Mouse (Mus musculus) left cerebral cortex, postnatal 10 days (tissue): ENCODE results near the gene Upk1a. TPM values are rescaled to one million over a fixed set of nuclear protein-coding genes. Genes with fewer than 3 reads are reported as not detected.

ENCODE experiments used
- DNase-seq, 2 experiments: peaks; one replicate each; pipeline ENCODE4 v3.0.0; 2021 to 2022; ENCODE audit warnings: low spot score in 2 of 2, mixed read lengths in 1 of 2; ENCODE audit errors: extremely low spot score in 1 of 2
- intact Hi-C: fragments of 180-260 bp; cut with DNase I; formaldehyde crosslinking; loops from one replicate; pipeline ENCODE4 v1.15.1; 2025
- total RNA-seq, 2 experiments: library from RNA; stranded (reverse); gene quantifications; 2 replicates each; pipeline ENCODE4 v1.2.3; 2021

Gene Upk1a
- total RNA-seq, 2 experiments from 2014 or later = 0.32 TPM; not detected in 1

DNA sequence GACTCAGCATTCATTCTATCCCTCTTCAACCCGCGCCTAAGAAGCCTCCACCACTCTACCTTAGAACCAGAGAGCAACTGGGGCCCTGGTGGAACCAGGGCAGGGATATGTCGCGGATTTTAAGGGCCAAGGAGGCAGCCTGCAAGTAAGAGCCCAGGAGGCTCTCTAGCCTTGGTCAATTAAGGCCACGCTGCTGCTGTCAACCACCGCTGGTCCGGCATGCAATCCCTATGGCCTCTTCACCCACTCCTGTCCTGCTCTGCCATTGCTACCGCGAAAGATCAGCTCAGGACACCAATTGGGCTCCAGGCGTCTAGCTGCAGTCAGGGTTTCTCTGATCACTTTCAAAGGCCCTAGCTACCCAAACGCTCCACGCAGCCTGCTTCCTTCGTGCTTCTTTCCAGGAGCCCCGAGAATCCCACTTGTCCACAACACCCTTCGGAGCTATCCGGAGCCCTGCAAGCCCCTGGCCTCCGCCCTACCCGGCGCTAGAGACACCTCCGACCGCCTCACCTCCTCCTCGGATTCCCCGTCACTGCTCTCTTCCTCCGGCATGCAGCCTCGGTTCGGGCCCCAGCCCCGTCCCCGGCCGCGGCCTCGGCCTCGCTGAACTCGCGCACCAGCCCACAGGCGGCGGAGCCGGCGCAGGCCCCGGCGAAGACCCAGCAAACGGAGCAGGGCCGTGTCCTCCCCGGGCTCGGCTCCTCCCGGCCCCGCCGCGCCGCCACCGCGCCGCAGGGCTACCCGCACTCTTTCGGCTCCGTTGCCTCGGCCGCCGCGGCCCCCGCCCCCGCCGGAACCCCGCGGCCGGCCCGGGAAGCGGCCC lies 24.6 kb downstream of the Upk1a start:
- intact Hi-C loops = no loop called here
- peak; percentile 37 to 71 for DNase-seq

DNA sequence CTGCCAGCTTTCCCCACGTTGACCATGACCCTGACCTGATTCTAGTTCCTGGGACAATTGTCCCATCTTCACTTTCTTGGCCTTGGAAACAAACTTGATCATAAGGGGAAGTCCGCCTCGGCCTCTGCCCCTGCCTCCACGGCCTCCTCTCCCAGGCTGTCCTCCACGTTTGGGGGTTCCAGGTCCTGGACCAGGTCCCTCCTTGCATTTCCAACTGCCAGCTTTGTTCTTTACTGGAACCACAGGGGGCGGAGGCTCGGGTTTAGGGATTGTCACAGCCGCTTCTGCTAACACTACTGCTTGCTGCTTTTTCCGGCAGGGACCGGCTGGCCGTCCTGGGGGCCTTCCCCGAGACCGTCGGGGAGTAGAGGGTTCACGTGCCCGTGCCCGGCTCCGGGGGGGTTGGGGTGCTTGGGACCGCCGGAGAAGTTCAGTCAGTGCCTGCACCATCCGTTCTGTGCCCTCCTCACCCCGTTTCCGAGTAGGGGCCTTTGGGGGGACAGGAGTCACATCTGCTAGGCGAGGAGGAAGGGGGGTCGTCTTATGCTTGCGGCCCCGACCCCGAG lies 26.1 kb downstream of the Upk1a start:
- peak in 1 of 2 experiments; percentile 57 for DNase-seq
- intact Hi-C loops = no loop called here

DNA sequence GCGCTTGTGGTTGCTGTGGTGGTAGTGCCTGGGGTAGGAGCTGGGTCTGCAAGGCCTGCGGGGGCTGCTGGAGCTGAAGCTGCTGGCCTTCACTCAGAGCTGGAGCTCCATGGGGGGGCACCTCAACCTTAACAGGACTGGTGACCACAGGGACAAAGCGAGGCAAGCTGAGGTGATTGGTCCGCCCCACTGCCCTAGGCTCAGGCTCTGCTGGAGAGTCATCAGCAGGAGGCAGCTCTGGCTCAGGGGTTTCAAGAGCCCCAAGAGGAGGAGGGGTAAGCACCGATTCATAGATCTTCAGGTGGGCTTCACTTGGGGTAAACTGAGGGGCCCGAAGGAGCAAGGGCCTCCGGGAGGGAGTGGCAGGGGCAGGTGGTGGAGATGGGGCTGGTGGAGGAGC lies 27.5 kb downstream of the Upk1a start:
- intact Hi-C loops = no loop called here
- no peak for DNase-seq

DNA sequence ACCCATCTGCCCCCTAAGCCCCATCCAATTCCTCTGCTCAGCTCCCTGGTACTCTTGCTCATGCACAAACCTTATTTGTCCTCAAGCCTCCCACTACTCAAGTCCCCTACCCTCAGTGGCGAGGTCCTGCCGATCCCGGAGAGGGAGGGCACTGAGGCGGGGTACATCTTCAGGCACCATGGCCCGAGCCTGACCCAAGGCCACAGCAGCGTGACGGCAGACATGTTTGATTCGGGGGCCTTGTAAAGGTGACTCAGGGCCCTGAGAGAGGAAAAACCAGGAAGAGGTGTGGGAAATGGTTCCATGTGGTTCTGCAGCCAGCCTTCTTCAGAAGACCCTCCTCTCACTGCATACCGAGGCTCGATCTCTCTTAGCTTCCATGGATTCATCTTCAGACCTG lies 28.3 kb downstream of the Upk1a start:
- intact Hi-C loops = no loop called here
- DNase-seq = no peak

DNA sequence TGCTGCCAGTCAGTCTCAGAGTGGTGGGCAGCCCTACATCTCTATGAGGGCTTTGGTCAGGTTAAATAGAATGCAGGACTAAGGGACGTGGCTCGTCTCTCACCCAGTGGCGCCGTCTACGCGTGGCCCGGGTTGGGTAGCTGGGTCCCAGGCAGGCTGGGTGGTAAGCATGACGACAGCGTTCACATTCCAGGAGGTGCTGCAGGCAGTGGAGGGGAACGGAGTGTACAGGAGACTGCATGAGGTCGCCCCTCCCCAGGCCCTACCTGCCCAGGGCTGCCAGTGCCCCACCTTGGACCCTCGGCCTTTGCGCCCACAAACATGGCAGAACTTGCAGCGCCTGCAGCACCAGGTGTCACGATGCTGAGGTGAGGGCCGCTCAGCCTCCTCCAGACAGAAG lies 31.1 kb downstream of the Upk1a start:
- intact Hi-C loops = no loop called here
- no peak for DNase-seq

DNA sequence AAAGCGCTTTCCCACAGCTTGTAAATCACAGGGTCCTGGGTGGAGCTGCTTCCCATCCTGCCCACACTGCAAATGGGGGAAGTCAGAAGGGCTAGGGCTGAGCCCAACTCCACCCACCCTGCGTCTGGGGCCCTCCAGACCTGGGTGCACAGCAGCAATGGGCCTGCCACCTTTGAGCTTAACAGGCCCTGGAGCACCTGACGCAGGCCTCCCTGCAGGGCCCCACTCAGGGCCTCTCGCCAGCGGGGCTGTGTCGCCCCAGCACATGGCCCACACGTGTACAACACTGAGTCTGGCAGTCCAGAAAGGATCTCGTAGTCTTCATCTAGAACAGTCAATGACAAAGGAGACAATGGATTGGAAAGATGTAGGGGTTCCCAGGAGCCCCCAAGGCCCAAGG lies 32.7 kb downstream of the Upk1a start:
- DNase-seq = no peak
- intact Hi-C loops = no loop called here

DNA sequence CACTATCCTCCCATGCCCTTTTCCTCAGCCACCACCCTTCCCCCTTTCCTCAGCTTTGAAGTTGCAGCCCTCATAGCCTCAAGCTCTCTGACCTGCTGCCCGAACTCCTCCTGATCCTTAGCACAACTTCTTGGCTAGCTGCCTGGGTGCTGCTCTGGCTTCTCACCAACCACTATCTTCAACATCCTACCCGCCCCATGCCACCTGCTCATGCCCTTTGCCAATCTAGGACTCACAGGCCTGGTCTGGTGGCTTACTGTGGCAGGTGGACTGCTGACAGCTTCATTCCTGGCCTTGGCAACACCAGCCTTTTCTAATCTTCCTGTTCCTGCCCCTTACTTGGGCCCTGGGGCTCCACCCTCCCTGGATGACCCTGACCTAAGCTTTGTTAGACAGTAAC lies 39.7 kb downstream of the Upk1a start:
- intact Hi-C loops = no loop called here
- no peak for DNase-seq

DNA sequence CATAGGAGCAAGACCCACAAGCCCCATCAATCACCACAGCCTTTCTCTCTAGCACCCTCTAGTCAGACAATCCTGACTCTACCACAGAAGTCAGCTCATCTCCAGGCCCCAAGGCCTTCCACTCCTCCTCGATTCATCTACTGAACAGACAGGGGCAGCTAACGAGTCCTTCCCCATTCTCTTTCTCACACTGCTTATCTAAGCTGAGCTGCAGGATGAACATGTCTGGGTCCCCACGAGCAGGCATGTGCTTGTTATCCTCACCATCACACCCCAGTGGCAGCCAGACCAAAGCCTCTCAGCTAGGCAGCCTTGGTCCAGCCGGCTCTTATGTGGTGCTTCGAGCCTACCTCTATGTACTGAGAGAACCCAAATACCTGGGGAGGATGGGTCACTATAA lies 40.3 kb downstream of the Upk1a start:
- no peak for DNase-seq
- intact Hi-C loops = no loop called here

DNA sequence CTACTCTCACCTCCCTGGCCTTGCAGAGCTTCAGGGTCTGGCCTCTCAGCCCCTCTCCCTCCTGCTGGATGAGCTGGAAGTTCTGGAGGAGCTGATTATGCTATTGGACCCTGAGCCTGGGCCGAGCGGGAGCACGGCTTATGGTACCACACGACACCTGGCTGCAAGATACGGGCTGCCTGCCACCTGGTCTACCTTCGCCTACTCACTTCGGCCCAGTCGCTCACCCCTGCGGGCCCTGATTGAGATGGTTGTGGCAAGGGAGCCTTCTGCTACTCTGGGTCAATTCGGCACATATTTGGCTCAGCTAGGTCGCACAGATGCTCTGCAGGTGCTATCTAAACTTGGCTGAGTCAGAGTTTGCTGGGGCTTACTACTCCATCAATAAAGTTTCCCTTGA lies 45.1 kb downstream of the Upk1a start:
- intact Hi-C loops = no loop called here
- no peak for DNase-seq

DNA sequence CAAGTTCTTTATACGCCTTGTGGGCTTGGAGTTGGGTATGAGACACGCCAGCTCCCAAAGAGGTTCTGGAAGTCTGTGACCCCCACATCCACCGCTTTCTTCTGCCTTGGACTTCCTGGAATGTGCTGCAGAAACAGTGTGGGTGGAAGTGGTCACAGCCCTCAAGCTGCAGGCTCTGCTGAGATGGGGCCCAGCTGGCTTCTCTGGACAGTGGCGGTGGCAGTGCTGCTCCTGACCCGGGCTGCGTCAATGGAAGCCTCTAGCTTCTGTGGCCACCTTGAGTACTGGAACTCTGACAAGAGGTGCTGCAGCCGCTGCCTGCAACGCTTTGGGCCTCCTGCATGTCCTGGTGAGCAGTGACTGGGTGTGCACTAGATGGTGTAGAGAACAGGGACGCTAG lies 46.6 kb downstream of the Upk1a start:
- intact Hi-C loops = no loop called here
- no peak for DNase-seq

DNA sequence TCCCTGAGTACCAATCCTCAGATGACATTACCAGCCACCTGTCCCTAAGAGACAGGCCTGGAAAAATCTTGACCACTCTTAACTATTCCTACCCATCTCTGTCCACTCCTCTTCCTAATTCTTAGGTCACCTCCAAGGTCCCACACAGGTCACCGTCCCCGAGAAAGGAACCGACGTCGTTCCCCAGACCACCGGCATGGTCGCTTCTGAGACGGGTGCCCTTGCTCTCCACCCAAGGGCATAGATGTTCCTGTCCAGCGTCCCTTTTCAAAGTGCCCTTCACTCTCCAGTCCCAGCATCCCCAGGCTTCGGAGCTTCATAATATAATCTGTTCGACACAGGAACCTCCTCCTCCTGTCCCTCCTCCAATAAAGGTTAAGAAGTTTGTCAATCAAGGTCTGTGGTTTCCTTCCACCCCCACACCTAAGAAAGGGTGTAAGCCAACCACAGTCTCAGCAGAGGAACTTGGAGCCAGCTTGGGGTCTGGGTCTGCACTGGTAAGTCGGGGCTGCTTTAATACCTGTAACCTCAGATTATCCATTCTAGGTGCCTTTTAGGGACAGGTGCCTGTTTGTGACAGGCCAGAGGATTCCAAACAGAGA lies 47.6 kb downstream of the Upk1a start, which contains the start of gene Igflr1:
Gene Igflr1 (plus strand): TSS at position 458 of the 602 bp plus-strand sequence.
- intact Hi-C loops = no loop called here
- DNase-seq = no peak

DNA sequence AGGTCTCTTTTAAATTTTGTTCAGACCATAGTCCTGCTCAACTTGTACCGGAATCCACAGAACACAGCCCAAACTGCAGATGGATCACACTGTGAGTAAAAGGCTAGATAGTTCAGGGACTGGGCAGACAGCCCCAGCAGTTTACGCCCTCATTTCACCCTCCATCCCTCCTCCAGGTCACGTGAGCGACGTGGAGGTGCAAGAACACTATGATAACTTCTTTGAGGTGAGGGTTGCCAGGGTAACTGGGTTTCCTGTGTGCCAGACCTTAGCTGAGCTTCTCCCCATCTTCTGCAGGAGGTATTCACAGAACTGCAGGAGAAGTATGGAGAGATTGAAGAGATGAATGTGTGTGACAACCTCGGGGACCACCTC lies 48.8 kb downstream of the Upk1a start:
- intact Hi-C loops = no loop called here

DNA sequence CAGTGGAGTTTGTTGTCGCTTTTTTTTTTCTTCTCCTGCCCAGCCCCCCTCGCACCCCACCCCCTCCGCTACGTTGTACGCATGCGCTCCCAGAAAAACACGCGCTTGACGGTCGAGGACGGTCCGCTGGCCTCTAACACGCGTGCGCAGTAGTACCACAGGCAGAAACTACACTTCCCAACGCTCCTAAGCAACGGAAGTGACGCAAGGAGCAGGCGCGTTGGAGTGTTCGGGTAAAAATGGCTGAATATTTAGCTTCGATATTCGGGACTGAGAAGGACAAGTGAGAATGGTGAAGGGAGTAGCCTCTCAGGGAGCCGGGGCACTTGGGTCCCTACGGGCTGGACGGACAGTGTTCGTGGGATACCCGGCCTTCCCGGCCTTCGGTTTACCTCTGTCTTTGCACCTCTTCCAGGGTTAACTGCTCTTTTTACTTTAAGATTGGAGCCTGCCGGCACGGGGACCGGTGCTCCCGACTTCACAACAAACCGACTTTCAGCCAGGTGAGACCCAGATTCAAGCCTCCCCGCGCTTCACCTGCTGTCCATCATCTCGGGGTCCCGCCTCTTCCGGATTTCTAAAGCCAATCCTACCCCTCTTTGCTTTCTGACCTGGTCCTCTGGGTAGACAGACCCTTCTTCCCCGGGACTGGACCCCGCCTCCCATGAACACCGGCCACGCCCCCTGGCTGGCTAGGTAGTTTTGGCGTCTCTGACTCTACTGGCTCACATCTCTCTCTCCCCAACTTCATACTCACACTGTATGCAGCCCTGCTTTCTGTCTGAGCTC lies 49.3 kb downstream of the Upk1a start, which contains the start of the genes U2af1l4, Gm49396 and Psenen:
Gene U2af1l4 (plus strand): TSS at position 185 of the 789 bp plus-strand sequence.
Gene Gm49396 (plus strand): TSS at position 228 of the 789 bp plus-strand sequence.
Gene Psenen (minus strand): TSS at position 511 of the 789 bp plus-strand sequence.
- peak; percentile 96 to 98 for DNase-seq
- intact Hi-C loops = no loop called here

More for the DNA sequence above, 48.8 kb downstream of the Upk1a start:
- no peak for DNase-seq

DNA sequence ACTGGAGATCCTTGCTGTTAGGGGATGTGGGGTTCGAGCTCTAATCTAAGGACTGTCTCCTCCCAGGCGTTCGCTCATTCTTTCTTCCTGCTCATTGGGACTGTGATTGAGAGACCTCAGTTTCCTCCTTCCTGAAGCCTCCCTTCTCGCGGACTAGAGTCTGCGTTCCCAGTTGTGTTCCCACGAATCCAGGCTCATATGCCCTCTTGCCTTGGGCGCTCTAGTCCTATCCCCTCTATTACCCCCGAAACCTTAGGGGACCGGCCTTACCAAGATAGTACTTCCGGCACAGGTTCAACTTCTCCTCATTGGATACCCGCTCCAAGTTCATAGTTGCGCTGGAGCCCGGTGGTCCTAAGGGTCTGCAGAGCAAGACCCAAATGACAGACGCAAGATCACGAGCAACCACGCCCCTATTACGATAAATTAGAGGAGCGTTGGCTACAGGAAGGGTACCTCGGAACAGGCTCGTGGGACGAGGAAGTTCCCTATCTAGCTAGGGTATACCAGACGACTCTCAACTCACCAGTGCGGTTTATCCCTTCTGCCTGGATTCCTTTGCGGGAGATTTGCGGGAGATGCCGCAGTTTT lies 50.0 kb downstream of the Upk1a start:
- intact Hi-C loops = no loop called here
- peak in 1 of 2 experiments; percentile 37 for DNase-seq

DNA sequence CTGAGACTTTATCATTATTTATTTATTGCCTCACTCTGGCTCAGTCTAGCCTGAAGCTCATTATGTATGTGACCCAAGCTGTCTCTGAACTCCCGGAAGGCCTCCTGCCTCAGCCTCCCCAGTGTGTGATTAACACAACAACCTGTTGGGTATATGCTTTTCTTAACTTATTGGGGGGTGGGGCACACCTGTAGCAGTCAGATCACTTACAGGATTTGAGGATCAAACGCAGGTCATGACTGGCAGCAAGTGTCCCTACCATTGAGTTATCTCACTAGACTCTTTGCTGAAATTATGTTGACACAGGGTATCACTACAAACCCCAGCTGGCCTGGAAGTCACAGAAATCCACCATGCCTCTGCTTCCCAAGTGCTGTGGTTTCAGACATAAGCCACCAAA lies 52.4 kb downstream of the Upk1a start:
- no peak for DNase-seq

DNA sequence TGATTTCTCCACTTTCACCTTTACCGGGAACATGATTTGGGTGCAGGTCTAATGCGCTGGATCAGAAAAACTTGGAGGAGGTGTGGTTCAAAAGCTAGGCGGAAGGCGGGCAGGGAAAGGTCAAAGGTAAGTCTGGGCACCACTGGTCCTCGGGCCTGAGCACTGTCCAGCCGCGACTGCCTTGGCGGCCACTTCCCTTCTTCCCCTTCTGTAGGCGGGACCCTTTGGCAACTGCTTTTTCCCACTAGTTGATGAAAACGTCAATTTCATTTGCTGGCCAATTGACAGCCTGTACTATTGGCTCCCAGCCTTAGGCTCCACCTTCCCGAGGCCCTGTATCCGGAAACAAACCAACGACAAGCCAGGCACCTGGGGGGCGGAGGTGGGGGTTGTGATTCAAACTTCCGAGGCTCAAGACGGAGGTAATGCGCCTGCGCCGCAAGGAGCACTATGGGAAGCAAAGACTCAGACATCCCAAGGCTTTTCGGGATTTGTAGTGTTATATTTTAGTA lies 53.1 kb downstream of the Upk1a start, which contains the start of gene Lin37:
Gene Lin37 (minus strand): TSS at position 396 of the 512 bp plus-strand sequence.
- peak; percentile 98 to 99 for DNase-seq
- intact Hi-C loops = no loop called here

More for the DNA sequence above, 52.4 kb downstream of the Upk1a start:
- intact Hi-C loops = no loop called here

DNA sequence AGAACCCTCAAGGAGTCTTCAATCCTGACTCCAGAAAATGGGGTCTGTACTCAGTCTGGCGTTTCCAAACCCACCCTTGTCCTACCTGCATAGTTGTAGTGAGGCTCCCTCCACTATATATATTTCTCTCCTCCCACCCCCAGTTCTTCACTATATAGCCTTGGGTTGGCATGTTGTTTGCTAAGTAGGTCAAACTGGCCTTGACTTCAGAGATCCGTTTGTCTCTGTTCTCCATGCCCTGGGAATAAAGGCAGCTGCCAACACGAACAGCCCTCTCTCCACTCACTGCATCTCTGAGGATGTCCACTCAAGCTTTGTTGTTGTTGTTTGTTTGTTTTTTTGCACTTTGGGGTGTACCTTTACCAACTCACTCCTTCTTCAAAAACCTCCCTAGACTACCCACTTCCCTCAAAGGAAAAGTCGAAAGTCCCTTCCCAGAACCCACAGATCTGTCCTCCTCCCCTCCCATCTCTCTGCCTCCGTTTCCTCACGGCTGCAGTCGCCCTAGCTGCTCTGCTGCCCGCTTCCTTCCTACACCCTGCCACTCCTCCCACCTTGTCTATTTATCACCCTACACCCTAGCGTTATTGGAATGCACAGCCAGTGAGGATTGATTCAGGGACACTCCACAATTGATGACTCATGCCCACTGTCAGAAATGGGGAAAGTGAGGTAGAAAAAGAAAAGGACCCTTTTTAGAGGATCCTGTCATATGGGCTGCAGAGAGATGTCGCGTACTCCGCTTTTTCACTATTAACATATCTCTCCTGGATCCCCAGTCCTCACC lies 53.8 kb downstream of the Upk1a start:
- intact Hi-C loops = no loop called here
- DNase-seq = no peak
